Mouse (Mus musculus) forebrain, embryonic 10.5 days (tissue): ENCODE results near the gene Tctex1d4. TPM values are rescaled to one million over a fixed set of nuclear protein-coding genes. Genes with fewer than 3 reads are reported as not detected.

Experiments
- microRNA-seq: library from miRNA; unstranded; fragments of <30 nt; microRNA quantifications from one replicate; pipeline ENCODE4, GENCODE M21; 2017
- polyA plus RNA-seq: library from polyadenylated mRNA; unstranded; fragments of >200 nt; fragmentation: Nextera tagmentation; extraction: Ambion mirVana; gene quantifications from 2 replicates; pipeline ENCODE4 v1.2.1, GENCODE M21; 2016

Gene Tctex1d4
- polyA plus RNA-seq, 1 experiment from 2014 or later: not detected

Small RNAs within 50 kb of the gene (microRNA-seq; reads per million reads assigned to microRNA genes)
- gene Gm22398: not detected

Other genes starting within 250 kb of the Tctex1d4 start
- 5.5 and 5.7 TPM in 2 replicates for gene Zswim5, start 249.4 kb upstream of the Tctex1d4 start, polyA plus RNA-seq
- gene Urod, start 132.4 kb upstream of the Tctex1d4 start, polyA plus RNA-seq: 93.8 and 108 TPM in 2 replicates
- gene Hectd3, start 131.5 kb upstream of the Tctex1d4 start, polyA plus RNA-seq: 7.8 and 8.8 TPM in 2 replicates
- 52.1 and 55.5 TPM in 2 replicates for gene Eif2b3, start 107.4 kb upstream of the Tctex1d4 start, polyA plus RNA-seq
- 7.3 TPM in 2 replicates for gene Ptch2, start 30.7 kb upstream of the Tctex1d4 start, polyA plus RNA-seq
- 4.9 and 5.3 TPM in 2 replicates for gene Btbd19, start 1.1 kb upstream of the Tctex1d4 start, polyA plus RNA-seq
- gene Plk3, start 7.2 kb downstream of the Tctex1d4 start, polyA plus RNA-seq: 12.8 and 14.0 TPM in 2 replicates
- gene Rps8, start 29.4 kb downstream of the Tctex1d4 start, polyA plus RNA-seq: 878 and 901 TPM in 2 replicates
- gene Kif2c, start 55.8 kb downstream of the Tctex1d4 start, polyA plus RNA-seq: 117 and 119 TPM in 2 replicates
- gene Tmem53, start 125.2 kb downstream of the Tctex1d4 start, polyA plus RNA-seq: 7.3 and 7.8 TPM in 2 replicates
- gene Armh1, start 125.3 kb downstream of the Tctex1d4 start, polyA plus RNA-seq: 0.15 and 0.53 TPM in 2 replicates